Mouse (Mus musculus) monocyte, adult 2 months (primary cell): ENCODE results near the gene Zzef1.
"Not testable (repeated sequence)": the region's sequence is repeated elsewhere in the genome, so short reads cannot be mapped to it uniquely, and the experiment has no call there.

Experiments
- DNase-seq, 2 experiments: peaks; one replicate each; pipeline ENCODE4 v3.0.0; 2022; ENCODE audit warnings: low spot score in 2 of 2, low read depth in 1 of 2

The Zzef1 gene

DNA sequence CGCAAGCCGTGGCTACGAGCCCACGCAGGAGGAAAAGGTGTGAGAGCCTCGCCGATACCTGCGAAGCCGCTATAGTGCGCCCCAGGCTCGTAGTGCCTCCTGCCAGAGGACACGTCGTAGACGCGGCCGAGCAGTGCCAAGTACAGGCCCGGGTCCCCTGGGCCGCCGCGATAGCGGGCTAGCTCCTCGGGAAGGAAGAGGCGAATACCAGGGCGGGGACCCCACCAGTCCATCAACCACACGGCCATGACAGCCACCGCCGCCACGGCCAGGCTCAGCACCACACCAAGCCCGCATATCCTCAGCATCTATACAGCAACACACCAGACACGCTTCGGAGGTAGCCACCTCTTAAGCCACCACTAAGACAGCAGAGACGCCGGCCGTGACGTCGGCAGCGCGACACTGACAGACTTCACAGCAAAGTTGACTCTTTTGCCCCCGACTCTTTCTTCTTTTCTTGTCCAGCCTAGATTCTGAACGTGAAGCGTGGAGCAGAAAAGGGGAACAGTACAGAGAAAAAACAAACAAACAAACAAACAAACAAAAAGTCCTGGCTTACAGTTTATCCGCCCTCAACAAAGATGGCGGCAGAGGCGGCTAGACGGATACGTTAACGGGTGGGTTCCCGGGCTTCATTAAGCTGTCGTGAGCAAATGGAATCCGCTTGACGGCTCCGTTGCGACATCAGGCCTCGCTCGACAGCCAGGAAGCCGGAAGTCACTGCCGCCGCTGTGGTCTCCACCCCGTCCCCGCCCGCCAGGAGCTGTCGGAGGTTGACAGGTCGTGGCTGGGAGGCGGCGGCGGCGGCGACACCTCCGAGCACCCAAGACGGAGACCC, at the start of gene Zzef1, which contains the start of gene Cyb5d2:
Gene Zzef1 (plus strand): TSS at position 772 of the 841 bp plus-strand sequence.
Gene Cyb5d2 (minus strand): TSS at position 688 of the 841 bp plus-strand sequence.
- peak; percentile 85 to 88 for DNase-seq

DNA sequence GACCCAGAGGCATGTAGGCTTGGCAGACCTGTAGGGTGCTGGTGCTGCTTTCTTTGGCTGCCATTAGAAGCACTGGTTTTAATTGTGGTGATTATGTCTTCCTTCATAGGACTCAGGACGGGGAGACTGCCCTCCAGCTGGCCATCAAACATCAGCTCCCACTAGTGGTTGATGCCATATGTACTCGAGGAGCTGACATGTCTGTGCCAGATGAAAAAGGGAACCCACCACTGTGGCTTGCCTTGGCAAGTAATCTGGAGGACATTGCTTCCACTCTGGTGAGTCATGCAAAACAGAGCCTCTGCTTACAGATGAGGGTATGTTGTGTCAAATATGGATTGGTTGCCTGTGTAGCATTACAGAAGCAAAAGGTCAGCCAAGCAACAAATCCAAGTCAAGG, 44.1 kb upstream of the Zzef1 start:
- DNase-seq: no peak

GRCm38 (mm10) chr11:72758316-72758715, 37.7 kb upstream of the Zzef1 start:
- DNase-seq: no peak

- no peak for DNase-seq
Measured at GRCm38 (mm10) chr11:72759581-72759980, 36.4 kb upstream of the Zzef1 start.

- no peak for DNase-seq
Measured at GRCm38 (mm10) chr11:72760781-72761180, 35.2 kb upstream of the Zzef1 start.

- no peak for DNase-seq
Measured at GRCm38 (mm10) chr11:72764270-72764669, 31.8 kb upstream of the Zzef1 start.

DNA sequence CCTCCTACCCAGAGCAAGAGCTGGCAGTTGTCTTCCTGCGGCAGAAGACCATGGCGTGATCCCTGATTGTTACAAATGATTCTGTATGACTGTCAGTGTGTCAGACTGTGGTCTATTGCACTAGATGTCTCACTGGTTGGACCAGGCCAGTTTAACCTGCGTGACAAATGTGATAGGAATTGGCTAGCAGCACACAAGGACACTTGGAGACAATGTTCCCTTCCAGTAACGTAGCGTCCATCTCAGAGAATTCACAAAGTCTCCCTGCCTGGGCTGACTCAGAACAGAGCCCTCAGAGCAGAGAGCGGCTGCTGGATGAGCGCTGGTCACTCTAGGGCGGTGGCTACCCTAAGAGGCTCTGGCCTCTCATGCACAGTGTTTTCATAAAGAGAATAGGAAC, 28.3 kb upstream of the Zzef1 start:
- no peak for DNase-seq

- no peak for DNase-seq
Measured at GRCm38 (mm10) chr11:72769061-72769460, 27.0 kb upstream of the Zzef1 start.

DNA sequence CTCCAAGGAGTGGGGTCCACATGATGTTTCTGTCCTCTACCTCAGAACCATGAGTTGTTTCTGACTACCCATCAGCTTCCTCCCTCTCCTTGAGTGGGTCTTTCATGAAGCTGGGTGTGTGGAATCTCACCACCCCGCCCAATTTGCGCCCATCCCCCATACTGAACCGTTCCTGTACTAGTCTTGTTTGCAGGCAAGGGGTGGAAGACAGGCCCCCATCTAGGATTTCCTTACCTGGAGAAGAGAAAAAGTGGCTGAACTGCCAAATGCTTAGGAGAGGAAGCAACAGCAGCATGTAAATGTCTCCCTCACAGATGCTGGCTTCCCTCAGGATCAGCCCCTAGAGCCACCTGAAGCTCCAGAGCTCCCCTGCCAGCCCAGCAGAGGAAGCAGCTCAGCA, 25.7 kb upstream of the Zzef1 start:
- no peak for DNase-seq

DNA sequence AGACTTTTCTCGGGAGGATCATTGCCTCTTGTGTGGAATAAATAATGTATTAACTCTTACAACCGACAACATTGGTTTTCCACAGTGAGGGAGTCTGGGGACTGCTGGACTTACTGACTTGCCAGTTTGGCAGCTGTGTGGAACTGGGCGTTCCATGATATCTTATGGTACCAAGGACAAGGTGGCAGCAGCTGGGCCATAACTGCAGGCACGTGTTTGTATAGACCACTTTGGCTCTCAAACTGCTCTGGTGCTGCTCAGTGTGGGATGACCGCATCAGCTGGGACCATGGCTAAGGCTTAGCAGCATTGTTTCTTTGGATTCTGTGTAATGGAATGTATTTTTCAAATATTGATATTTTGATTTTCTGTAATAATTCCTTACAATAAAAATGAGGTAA, 25.2 kb upstream of the Zzef1 start:
- DNase-seq: no peak

DNA sequence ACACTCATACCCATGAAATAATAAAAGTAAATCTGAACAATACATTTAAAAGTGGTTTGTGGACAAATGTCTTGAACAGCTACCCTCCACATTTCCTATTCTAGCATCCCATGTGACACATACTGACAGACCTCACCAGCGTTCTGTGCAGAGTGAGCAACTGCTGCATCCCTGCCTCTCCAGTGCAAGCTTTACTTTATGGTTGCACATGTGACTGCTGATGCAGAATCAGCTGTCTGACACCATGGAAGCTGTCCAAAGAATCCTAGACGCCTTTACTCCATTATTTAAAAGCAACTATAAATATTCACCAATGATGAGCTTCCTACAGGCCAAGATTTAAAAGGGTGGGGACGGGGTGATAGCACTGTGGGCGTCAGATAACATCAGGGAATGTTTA, 24.6 kb upstream of the Zzef1 start:
- DNase-seq: no peak

DNA sequence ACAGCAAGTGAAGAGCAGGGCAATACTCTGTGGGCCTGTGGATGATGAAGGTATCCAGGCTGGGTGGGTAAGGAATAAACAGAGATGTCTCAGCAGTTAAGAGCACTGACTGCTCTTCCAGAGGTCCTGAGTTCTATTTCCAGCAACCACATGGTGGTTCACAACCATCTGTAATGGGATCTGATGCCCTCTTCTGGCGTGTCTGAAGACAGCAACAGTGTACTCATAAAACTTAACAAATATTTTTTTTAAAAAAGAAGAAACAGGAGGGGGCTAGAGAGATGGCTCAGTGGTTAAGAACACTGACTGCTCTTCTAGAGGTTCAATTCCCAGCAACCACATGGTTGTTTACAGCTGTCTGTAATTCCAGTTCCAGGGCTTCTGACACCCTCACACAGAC, 23.4 kb upstream of the Zzef1 start:
- not testable (repeated sequence) for DNase-seq

DNA sequence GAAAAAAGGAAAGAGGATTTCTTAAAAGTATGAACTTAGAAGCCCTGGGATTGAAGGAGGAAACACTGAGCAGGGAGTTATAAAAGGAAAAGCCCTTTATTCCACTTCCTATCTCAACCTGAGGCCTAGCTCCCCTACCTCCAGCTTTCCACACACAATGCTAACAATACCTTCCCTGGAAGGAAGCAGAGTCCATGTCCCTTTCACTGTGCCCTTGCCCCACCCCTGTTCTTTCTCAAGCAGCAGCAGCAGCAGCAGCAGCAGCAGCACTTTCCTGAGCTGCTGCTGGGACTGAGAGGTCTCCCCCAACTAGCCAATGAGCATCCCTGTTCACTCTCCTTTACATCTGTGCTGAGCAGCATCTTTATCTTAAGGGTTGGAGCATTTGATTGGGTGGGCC, 17.1 kb upstream of the Zzef1 start:
- no peak for DNase-seq

DNA sequence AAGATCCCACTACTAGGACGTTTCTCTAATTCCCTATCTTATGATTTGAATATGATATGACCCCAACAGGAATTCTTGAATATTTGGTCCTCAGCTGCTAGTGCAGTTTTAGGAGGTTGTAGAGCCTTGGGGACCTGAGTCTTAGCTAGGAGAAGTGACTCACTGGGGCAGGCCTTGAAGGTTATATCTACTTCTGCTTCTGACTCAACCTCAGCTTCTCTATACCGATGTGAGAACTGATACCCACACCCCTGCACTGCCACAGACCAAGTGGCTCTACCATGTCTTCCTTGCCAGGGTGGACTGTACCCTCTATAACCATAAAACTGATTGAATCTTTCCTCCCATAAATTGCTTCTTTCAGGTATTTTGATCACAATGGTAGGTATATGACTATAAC, 13.9 kb upstream of the Zzef1 start:
- peak; percentile 24 to 33 for DNase-seq

- no peak for DNase-seq
Measured at GRCm38 (mm10) chr11:72782503-72782902, 13.5 kb upstream of the Zzef1 start.

DNA sequence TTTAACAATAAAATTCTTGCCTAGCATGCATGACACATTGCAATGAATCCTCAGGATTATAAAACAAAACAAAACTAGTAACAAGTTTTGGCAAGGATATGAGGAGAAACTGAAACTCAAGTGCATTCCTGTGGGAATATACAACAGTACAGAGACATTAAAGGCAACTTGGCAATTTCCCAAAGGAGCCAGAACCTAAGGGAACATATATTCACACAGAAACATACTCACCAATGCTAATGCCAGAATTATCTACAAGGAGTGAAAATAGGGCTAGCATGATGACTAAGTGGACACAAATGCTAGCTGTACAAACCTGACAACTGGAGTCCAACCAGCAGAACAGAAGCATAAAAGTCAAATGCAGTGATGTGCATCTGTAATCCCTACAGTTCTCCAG, 4.0 kb upstream of the Zzef1 start:
- no peak for DNase-seq

DNA sequence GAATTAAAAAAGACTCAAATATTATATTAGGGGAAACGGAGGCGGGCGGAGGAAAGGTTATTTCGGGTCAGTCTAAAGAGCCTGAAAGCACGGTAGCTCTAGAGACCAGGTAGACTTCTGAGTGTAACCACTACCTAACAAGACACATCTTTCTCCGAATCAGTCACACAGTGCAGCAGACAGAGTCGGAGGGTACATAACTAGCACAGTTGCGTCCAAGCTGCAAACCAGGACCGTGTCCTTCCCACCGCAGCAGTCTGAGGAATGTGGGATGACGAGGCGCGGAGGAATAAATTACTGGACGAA, 924 bp upstream of the Zzef1 start:
- DNase-seq: no peak

DNA sequence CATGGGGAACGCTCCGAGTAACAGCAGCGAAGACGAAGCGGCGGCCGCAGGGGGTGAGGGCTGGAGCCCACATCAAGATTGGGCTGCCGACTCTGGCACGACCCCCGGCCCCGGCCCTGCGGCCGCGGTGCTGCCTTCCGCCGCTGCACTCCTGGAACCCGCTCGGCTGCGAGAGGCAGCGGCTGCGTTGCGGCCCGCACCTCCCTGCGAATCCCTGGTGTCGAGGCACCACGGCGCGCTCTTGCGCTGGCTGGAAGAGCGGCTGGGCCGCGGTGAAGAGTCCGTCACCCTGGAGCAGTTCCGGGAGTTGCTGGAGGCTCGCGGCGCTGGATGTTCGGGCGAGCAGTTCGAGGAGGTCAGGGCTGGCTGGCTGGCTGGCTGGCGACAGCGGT, 266 bp downstream of the Zzef1 start:
- DNase-seq: no peak

- no peak for DNase-seq
Measured at GRCm38 (mm10) chr11:72796773-72797338, 830 bp downstream of the Zzef1 start.

- no peak for DNase-seq
Measured at GRCm38 (mm10) chr11:72798112-72798511, 2.1 kb downstream of the Zzef1 start.

DNA sequence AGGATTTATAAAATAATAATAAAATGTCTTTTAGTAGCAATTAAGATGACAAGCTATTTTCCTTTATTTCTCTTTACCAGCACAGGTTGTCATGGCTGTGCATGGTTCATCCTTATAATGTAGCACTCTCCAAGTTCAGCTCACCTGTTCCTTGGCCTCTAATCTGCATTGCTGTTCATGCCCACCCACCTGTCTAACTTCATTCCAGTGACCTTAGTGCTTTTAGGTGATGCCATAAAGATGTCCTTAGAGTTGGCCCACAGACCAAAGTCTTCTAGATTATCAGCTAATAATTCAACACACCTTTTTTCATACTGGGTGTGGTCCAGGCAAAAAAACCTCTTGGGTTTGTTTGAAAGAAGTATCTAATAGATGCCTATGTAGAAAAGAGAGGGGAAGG, 5.2 kb downstream of the Zzef1 start:
- DNase-seq: no peak

DNA sequence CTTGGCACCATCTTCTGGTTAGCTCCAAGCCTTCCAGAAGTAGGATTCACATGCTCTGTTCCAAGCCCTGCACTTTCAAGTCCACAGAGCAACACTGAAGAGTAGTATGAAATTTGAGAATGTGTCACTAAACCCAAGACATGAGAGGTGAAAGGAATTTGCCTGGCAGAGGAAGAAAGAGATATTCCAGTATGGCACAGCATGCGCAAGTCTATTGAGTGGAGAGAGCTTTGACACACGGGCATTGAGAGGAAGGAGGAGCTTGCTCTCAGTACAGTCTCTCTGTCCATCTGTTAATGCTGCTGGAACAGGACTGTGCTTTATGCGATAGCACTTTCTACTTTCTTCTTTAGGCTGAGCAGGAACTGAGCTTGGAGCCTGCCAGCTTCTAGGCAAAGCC, 7.0 kb downstream of the Zzef1 start:
- no peak for DNase-seq

DNA sequence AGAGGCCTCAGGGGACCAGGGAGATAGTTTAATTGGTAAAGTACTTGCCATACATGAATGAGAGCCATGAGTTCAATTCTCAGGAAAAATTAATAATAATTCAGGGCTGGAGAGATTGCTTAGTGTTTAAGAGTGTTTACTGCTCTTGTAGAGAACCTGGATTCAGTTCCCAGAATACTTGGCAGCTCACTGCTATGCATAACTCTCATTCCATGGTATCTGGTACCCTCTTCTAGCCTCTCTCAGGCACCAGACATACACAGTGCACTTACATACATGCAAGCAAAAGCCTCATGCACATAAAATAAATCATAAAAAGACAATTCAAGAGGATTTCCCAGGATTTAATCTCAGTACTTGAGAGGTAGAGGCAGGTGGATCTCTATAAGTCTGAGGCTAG, 8.6 kb downstream of the Zzef1 start:
- no peak for DNase-seq
